Mouse (Mus musculus): ENCODE data around the gene Capzb.
A peak's percentile ranks its signal among the peaks of the same experiment; 100 is the strongest.

Capzb gene

GRCm38 (mm10) chr4:139240334-139240733 lies 47.6 kb downstream of the Capzb start:
- DNase-seq, result no peak

DNA sequence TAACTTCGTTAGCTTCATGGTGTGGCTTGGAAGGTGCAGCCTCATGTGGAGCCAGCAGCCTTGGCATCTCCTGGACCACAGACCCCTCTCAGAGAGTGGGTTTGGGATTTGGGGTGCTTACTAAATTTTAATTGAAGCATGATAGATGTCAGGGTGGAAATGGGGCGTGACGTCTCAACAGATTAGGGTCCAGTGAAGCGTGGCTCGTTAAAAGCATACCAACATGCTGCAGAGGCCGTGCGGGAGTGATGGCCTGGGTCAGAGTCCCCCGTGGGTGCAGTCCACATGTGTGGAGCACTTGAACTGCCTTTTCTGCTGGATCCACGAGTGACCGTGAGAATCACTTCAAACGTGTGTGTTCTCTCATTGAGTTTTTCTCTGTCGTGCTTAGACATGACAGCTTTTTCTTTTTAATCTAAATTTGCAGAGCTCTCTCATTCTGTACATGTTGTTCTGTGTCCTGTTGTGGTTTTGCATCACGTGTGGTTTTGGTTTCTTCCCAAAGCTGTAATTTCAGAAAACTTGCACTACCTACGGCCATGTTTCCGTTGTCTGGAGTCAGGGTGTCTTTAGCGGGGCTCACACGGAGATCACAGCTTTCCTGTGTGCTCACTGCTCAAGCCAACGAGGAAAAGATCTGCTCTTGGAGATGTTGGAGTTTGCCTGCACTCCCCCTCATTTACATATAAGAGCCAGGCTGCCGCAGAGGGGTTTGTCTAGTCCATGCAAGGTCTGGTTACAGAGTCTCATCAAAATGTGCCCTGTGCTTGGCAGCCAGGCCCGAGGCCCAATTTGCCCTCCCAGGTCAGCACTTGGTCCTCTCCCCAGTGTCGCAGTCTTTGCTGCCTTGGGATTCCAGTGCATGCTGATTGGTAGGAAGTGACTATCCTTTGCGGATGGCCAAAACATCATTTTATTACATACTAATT lies 49.2 kb downstream of the Capzb start:
- no peak for DNase-seq

DNA sequence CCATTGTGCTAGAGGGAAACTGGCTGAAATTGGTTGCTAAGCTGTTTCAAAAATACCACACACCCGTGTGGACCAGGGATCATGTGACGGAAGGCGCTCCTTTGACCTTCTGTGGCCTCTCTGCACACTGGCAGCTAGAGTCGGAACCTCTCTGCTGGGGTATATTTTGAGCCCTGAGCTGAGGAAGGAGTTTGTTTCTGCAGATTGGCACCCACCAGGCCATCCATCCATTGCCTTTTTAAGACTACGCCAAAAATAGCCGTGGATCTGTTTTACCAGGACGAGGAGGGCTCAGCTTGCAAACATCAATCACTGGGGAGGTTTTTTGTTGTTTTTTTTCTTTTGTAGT lies 49.9 kb downstream of the Capzb start:
- no peak for DNase-seq

DNA sequence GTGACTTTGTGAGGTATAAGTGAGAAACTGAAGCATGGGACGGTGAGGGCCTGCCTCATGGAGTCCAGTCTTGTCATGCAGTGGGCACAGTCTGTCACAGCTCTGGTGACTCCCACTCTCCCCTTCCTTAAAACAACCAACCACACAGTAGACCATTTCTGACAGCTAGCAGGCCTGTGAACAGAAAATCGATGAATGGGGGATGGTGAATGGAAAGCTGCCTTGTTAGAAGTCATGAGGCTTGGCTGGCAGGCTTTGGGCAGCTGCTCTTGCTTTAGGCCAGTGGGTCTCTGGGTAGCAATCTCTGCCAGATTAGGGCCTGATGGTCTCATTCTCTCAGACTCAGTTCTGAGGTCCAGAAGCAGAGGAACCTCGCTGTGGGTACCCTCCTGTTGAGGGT lies 51.5 kb downstream of the Capzb start:
- no peak for DNase-seq

- no peak for DNase-seq
These were observed 52.1 kb downstream of the Capzb start for GRCm38 (mm10) chr4:139244766-139245165.

DNA sequence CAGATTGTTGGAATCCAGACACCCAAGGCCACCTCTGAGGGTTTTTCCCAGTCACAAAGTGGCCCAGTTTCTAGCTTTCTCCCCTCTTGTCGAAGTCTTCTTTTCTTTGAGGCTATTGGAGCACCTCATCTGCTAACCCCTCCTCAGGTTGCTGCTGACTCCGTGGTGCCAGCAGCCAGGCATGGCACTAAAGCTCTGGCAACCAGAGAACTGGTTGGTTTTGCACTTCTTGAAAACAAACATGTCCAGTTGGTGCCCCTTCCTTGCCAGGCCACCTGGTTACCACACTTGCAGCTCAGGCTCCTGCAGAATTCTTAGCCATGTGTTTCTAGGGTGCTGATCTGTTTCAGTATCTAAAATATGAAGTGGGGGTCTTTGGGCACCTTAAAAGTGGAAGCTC lies 52.8 kb downstream of the Capzb start:
- no peak for DNase-seq

DNA sequence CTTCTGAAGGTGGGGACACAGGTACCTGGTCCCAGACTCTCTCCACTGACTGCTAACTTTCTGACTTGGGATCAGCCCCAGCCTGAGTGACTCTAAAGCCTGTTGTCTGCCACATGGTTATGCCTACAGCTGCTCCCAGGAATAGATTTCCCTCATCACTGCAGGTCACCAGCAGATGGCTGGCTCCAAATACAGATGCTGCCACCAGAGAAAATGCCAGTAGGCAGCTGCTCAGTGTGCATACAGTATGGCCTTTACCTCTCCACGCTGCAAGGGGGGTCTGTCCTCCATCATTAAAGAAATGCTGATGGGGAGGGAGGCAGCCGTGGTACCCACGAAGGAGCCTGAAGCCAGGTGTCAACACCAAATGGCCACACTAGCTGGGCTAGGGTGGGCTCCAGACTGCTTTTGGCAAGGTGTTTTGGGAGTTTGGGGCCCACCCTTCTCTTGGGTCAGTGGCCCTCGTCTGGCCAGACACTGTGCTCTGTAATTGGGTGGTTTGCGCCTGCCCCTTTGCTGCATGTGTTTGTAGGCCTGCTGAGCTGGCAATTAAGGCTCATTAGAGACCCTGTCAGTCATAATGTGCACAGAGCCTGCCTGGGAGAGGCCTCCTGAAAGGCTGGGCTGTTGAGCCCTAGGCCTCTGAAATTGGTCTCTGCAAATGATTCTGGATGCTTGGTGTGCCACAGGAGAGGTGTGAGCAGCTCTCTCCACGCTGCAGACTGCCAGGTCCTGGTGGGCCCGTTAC lies 53.6 kb downstream of the Capzb start:
- DNase-seq, result no peak

DNA sequence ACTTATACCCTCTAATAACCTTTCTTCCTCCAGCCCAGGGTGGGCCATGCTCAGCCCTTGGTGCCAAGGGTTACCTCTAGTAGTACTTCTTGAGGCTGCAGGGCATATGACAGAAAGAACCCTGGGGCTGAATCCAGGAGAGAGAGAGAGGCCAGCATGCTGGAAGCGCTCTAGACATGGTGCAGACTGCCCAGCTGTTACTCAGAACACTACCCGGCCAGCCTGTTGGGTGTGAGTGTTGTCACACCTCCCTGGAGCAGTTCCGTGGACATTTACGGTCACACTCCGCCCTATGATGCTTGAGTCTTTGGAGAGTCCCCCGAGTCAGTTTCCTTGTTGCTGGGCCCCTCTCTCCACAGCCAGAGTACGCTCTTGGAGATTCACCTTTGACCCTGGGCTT lies 55.3 kb downstream of the Capzb start:
- DNase-seq, result no peak

DNA sequence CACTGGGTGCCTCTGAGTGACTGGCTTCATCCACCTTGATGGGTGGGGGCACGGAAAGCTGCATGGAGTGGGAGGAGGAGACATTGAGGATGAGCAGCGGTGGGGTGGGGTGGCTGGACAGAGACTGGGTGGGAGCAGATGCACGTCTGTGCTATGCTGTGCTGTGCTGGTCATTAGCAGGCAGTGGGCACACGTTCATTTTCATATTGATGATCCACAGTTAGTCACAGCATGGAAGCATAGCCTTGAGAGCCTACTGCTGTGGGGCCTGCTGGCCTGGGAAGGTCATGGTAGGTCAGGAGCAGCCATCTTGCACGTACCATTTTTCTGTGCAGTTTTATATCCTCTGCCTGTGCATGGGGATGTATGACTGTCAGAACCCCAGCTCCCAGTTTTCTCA lies 56.0 kb downstream of the Capzb start:
- no peak for DNase-seq

- DNase-seq, result no peak
These were observed 57.3 kb downstream of the Capzb start for GRCm38 (mm10) chr4:139250043-139250442.

- DNase-seq, result no peak
These were observed 58.2 kb downstream of the Capzb start for GRCm38 (mm10) chr4:139250886-139251285.

- peak; percentile 73 for DNase-seq
These were observed 59.5 kb downstream of the Capzb start for GRCm38 (mm10) chr4:139252051-139252760.

DNA sequence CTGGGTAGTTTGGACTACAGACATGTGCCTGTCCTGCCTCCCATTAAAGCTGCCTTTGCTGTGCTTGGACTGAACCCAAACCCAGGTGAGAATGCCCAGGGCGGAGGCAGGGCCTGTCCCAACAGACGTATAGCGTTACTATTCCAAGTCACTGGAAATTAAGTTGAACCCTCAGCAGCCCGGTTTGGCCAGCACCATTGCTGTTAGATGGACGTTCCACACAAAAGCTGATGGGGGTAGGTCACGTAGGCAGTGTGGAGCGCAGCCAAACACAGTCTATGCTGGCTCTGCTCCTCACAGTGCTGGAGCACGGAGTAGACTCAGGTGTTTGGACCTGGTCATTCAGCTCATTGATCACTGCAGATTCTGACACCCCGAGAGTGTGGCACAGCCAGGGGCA lies 60.5 kb downstream of the Capzb start:
- DNase-seq, result no peak

DNA sequence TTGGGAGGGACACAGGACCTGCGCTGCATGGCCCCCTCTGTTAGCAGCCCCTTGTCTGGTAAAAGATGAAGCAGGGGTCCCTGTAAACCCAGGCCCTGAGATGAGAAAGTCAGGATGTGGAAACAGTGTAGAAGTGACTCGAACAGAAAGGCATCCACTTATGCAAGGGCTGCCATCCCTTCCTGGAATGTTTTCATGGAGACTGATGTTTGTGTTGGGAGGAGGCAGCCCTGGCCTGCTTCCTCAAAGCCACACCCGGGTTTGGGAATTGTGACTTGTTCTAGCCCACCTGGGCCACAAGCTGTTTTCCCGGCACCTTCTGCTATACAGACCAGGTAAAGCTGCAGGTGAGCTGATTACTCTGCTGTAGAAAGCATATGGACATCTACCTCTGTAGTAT lies 63.4 kb downstream of the Capzb start:
- DNase-seq, result no peak

DNA sequence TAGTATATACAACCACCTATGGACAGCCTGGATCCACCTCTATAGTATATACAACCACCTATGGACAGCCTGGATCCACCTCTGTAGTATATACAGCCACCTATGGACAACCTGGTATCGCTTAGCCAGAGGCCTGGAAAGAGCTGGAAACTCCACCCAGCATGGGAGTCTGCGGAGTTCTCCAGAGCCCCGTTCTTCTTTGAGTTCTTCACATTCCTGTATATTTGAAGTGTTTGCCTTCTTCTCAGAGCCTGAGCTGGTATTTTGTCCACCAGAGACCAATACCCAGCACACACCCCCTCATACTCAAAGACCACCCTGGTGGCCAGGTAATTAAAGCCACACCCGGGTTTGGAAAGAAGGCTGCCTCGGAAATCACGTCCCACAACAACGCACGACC lies 64.0 kb downstream of the Capzb start:
- no peak for DNase-seq

DNA sequence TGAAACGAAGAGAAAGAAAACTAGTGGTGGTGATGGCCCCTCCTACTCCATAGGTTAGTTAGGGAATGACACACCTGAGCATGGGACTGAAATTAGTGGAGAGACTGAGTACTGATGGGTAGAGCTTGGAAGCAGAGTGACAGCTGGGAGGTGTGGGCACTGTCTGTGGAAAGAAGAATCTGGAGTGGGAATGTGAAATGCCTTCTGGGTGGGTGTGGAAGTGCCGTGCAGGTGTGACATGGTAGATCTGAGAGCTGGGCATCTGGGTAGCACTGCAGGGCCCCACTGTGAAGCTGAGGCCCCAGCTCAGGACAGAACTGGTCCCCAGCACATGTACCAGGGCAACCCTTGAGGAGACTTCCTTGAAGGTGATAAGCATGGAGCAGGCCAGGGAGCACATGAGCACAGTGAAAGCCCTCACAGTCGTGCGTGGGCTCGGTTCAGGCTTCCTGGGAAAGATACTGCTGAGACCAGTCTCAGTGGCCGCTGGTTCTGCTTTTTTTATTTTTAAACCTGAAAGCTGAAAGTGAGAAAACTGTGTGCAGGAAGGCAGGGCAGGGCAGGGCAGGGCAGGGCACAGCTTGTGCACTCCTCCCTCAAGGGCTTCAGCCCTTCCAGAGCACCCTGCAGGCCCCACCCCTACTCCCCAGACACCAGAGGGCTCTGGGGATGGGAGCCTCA lies 66.1 kb downstream of the Capzb start:
- no peak for DNase-seq

DNA sequence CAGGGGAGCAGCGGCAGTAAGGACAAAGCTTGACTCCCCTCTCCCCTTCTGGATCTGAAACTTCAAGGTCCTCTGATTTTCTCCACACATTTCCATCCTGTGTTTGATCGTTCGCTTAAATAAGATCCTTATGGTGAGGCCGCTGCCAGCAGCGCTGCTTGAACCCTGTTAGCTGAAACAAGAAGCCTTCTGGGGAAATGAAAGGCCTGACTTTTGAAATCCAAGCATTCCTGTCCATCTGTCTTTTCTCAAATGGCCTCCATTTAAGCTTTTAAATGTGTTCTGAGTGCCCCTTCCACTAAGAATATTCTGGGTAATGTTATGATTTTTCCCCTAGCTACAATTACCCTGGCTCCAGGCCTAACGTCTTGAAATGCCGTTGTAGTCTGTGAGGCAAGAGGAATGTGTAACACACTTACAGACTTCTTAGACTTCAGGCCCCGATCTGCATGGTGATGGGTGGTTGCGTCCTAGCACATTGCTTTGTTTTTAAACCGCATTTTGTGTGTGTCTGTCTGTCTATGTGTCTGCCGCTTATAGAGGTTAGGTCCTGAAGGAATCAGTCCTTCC lies 66.7 kb downstream of the Capzb start:
- no peak for DNase-seq

DNA sequence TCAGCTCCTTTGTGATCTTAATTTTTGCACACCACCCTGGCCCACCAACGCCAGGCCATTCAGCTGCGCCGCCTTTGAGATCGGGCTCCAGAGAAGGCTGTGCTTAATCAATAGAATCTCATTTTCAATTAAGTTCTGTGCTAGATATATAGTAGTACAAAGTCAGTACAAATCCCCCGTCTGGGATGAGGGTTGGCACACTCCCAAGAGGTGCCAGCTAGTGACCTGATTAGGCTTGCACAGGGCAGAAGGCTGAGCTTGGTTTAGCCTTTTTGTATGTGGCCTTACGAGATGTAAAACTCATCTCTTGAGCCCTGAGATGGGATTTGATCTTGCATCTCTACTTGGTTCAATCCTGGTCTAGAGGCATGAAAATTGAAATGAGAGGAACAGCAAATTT lies 70.3 kb downstream of the Capzb start:
- DNase-seq, result no peak

DNA sequence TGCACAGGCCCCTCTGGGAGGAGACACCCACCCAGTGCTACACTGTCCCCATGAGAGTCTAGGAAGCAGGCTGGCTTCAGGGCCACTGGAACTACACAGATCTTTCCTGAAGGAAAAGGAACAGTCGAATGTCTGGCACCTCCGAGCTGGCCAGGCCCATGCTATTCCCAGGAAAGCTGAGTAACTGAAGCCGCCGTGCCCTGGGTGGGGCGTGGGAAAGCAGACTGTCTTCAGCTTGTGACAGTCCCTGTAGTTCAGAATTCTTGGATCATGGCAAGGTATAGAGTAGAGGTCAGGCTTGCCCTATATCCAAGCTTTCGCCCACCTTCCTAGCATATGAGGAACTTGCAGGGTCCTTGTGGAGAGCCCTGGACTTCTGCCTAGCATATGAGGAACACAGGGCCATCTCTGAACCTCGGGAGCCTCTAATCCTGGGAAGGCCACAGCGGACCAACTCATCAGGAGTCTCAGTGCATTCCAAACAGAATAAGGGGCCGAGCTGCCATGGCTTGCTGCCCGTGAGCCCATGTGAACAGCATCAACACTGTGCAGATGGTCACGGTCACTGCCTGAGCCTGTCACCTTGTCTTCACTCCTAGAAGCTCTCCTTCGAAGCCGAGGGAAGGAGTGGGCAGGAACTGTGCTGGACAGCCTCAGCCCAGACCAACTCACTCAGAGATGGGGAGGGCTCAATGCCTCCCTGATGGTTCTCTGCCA lies 73.2 kb downstream of the Capzb start:
- DNase-seq, result peak; percentile 79

DNA sequence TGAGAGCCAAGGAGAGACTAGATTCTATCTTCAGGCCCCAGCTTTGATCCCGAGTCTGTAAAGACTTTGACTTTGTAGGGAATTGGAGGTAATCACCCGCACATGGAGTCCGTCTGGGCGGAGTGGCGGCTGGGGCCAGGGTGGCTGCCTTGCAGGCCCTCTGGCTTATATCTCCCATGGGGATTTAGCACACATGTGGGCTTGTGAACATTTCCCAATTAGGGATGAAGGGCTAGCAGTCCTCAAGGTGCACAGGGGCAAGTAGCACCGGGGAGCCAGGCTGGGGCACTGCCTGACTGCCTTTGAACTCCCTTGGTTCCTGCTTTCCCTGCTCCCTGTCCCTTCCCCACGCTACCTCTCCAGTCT lies 73.8 kb downstream of the Capzb start:
- DNase-seq, result no peak

DNA sequence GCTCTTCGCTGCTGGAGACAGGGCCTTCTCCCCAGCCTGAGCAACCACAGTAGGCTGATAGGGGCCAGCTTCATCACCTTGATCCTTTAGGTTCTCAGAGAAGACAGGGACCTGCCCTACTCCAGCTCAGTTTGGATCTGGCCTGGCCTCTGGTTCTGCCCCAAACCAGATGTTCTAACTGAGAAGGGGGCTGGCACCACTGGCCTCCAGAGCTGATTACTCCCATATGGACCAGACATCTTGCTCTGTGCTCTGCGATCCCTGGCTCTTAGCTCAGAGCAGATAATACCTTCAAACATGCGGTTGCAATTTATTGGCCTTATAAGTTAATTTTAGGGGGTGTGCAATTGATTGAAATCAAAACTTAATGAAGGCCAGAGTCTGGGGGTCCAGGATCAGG lies 74.6 kb downstream of the Capzb start:
- DNase-seq, result no peak

GRCm38 (mm10) chr4:139268242-139268641 lies 75.5 kb downstream of the Capzb start:
- DNase-seq, result peak; percentile 63

Measured in cerebellum, adult 9-11 months (tissue).